Mouse (Mus musculus): Measurements from ENCODE around the gene Capn12. TPM values are rescaled to one million over a fixed set of nuclear protein-coding genes. Genes with fewer than 3 reads are reported as not detected.

The Capn12 gene
- polyA plus RNA-seq (2015; fragmentation: Nextera tagmentation; extraction: Ambion mirVana): 0.09 and 0.12 TPM in 2 replicates

DNA sequence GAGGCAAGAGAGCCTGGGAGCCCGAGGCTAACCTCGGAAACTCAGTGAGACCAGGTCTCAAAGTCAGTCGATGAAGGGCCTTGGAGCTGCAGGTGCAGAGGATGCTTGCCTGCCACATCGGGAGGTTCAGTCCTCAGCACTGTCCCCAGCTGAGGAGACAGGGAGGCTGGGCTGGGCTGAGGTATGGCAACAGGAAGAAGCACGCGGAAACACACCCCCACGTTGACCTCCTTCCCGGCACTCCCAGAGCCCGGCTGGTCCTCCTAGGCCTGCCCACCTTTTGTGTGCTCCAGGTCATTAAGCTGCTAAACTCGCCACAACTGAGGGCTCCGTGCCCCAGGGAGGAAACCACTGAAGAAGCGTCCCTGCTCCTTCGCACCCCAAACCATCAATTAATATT, at the start of gene Capn12:
TSS of gene Capn12 (plus strand) at position 224 of the 400 bp plus-strand sequence.
- H3K36me3 ChIP-seq (ENCODE audit: control insufficient read depth, insufficient read depth): no peaks in the 10 kb centered on the region
- H3K4me1 ChIP-seq (ENCODE audit: control insufficient read depth, low read depth, low read length): peaks cover 10% of the 10 kb centered on the region
- no peak within 1 kb of the TSS for H3K27ac ChIP-seq (ENCODE audit: low read length)
- WGBS (ENCODE audit: insufficient replicate concordance): 41% methylated on average over 13 of the region's 13 CpGs
- H3K4me2 ChIP-seq (ENCODE audit: low read depth, low read length): no peak within 1 kb of the TSS
- no peaks in the 10 kb centered on the region for H3K9me3 ChIP-seq (replicated peaks; ENCODE audit: control insufficient read depth, low read length)
- ATAC-seq (ENCODE audit: low read depth): no peak
- 0 out of 2 replicates have a peak, but pooled peaks cover 4% of the 10 kb centered on the region for H3K27me3 ChIP-seq (ENCODE audit: control insufficient read depth, insufficient read depth, low read depth, low read length)
- no peak within 1 kb of the TSS for H3K9ac ChIP-seq (ENCODE audit: low read depth, low read length)
- no peak within 1 kb of the TSS for H3K4me3 ChIP-seq (ENCODE audit: low read depth, low read length)

DNA sequence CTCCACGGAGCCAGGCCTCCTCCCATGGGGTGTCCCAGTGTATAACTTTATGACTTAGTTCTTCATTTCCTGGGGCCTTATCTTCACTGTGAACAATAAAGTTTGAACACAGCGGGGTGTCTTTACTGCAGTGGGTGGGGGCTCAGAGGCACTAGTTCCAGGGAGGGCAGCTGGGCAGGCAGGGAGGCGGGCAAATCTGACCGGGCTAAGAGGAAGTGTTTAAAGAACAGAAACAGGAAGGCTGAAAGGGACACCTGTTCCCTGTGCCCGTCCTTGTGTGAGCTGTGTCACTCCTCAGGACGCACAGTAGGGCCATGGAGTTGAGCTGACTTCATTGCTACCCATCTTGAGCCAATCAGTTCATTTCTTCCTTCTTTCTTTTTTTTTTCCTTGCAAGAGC, 49.1 kb upstream of the Capn12 start:
- H3K27me3 ChIP-seq (ENCODE audit: control insufficient read depth, insufficient read depth, low read depth, low read length): no peaks in the 10 kb centered on the region
- ATAC-seq (ENCODE audit: low read depth): no peak
- peaks cover 16% of the 10 kb centered on the region for H3K4me1 ChIP-seq (ENCODE audit: control insufficient read depth, low read depth, low read length)
- peaks cover 7% of the 10 kb centered on the region for H3K36me3 ChIP-seq (ENCODE audit: control insufficient read depth, insufficient read depth)
- 38% methylated on average over 6 of the region's 6 CpGs for WGBS (ENCODE audit: insufficient replicate concordance)
- no peak overlapping the region for H3K4me3 ChIP-seq (ENCODE audit: low read depth, low read length)
- 0 out of 2 replicates have a peak overlapping the region, but pooled peaks have one; percentile 17 for H3K27ac ChIP-seq (ENCODE audit: low read length)
- H3K4me2 ChIP-seq (ENCODE audit: low read depth, low read length): no peak overlapping the region
- H3K9ac ChIP-seq (ENCODE audit: low read depth, low read length): no peak overlapping the region
- no peaks in the 10 kb centered on the region for H3K9me3 ChIP-seq (replicated peaks; ENCODE audit: control insufficient read depth, low read length)

DNA sequence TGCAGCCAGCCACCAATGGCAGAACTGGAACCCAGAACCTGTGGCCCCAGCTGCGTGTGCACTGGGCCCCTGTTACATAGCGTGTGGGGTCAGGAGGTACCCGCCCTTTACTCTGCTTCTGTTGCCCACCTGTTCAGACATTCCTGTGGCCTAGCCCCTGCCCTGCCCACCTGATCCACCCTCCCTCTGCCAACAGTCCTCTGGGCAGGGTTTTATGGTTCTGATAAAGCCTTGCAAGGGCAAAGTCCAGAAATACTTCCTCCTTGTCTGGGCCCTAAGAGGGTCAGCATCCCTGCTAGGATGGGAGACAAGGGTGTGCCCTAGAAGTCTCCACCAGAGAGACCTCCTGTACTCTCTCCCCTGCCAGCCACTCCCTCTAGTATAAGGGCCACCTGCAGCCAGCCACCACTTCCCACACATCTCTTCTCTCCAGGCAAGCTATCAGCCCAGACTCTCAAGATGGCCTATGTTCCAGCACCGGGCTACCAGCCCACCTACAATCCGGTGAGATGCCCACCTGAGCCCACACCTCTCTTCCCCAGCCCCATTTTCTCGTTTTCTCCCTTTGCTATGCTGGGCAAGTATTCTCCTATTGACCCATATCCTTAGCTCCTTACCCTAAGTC, 47.4 kb upstream of the Capn12 start, which contains the start of gene Lgals4:
TSS of gene Lgals4 (plus strand) at position 132 of the 625 bp plus-strand sequence.
- WGBS (ENCODE audit: insufficient replicate concordance): 65% methylated on average over 6 of the region's 6 CpGs
- ATAC-seq (ENCODE audit: low read depth): no peak
- Histone ChIP-seq H3K4me2 (ENCODE audit: low read depth, low read length) (no peak within 1 kb of the TSS), H3K9me3 (replicated peaks; ENCODE audit: control insufficient read depth, low read length) (no peaks in the 10 kb centered on the region), H3K4me3 (ENCODE audit: low read depth, low read length) (no peak within 1 kb of the TSS), H3K27ac (ENCODE audit: low read length) (no peak within 1 kb of the TSS), H3K36me3 (ENCODE audit: control insufficient read depth, insufficient read depth) (peaks cover 7% of the 10 kb centered on the region), H3K27me3 (ENCODE audit: control insufficient read depth, insufficient read depth, low read depth, low read length) (no peaks in the 10 kb centered on the region), H3K4me1 (ENCODE audit: control insufficient read depth, low read depth, low read length) (peaks cover 19% of the 10 kb centered on the region), H3K9ac (ENCODE audit: low read depth, low read length) (no peak within 1 kb of the TSS)

DNA sequence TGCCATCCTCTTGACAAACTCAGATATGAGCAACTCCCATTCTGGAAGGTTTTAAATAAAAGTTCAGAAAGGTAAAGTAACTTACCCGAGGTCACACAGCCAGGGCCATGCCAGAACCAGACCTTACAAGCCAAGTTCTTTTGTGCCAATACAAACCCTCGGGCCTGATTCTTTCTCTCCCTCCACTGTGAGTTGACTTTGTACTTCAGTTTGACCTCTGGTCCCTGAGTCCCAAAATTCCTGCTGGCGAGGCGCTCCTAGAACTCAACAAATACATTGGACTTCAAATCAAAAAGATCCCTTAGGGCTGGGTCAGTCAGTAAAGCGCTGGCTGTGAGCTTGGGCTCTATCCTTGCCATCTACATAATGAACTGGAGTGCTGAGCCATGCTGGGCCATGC, 44.3 kb upstream of the Capn12 start:
- Histone ChIP-seq H3K4me3 (ENCODE audit: low read depth, low read length) (no peak overlapping the region), H3K27ac (ENCODE audit: low read length) (no peak overlapping the region), H3K4me1 (ENCODE audit: control insufficient read depth, low read depth, low read length) (peaks cover 7% of the 10 kb centered on the region), H3K4me2 (ENCODE audit: low read depth, low read length) (no peak overlapping the region), H3K36me3 (ENCODE audit: control insufficient read depth, insufficient read depth) (no peaks in the 10 kb centered on the region), H3K27me3 (ENCODE audit: control insufficient read depth, insufficient read depth, low read depth, low read length) (no peaks in the 10 kb centered on the region), H3K9me3 (replicated peaks; ENCODE audit: control insufficient read depth, low read length) (no peaks in the 10 kb centered on the region), H3K9ac (ENCODE audit: low read depth, low read length) (no peak overlapping the region)
- 61% methylated on average over 5 of the region's 5 CpGs for WGBS (ENCODE audit: insufficient replicate concordance)
- no peak for ATAC-seq (ENCODE audit: low read depth)

DNA sequence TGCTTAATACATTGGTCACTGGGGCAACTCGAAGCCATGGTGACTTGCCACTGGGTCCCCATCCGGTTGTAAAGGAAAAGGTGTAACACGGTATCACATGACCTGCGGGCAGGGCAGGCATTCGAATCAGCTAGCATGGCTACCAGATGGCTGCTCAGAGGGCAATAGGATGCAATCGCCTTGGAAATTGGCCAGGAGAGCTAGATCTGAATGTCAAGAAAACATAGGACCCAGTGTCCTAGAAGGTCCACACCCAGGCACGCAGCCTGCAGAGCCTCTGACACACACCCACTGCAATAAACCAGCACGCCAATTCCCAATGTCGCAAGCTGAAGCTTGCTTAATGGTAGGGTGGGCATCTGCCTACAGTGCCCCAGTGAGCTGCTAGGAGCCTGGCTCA, 42.9 kb upstream of the Capn12 start:
- Histone ChIP-seq H3K36me3 (ENCODE audit: control insufficient read depth, insufficient read depth) (no peaks in the 10 kb centered on the region), H3K4me3 (ENCODE audit: low read depth, low read length) (no peak overlapping the region), H3K9me3 (replicated peaks; ENCODE audit: control insufficient read depth, low read length) (no peaks in the 10 kb centered on the region), H3K27me3 (ENCODE audit: control insufficient read depth, insufficient read depth, low read depth, low read length) (no peaks in the 10 kb centered on the region), H3K9ac (ENCODE audit: low read depth, low read length) (no peak overlapping the region), H3K4me2 (ENCODE audit: low read depth, low read length) (no peak overlapping the region), H3K4me1 (ENCODE audit: control insufficient read depth, low read depth, low read length) (peaks cover 3% of the 10 kb centered on the region), H3K27ac (ENCODE audit: low read length) (no peak overlapping the region)
- ATAC-seq (ENCODE audit: low read depth): peak; percentile 63; the same call in 1 of the 2 replicates
- WGBS (ENCODE audit: insufficient replicate concordance): 60% methylated on average over 9 of the region's 9 CpGs

DNA sequence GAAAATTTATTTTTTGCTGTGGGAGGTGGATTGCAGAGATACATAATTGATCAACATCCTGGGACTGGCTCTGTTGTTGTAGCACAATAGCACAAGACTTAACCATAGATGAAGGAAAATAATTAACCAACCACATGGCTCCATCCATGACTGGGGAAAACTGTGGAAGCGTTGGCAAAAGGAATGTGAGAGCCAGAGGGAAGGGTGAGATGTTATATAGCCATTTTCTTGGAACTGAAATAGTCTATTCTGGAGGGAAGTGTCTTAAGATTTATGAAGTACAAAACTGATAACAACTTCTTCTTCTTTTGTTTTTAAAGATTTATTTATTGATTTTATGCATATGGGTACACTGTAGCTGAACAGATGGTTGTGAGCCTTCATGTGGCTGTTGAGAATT, 33.9 kb upstream of the Capn12 start:
- Histone ChIP-seq H3K27ac (ENCODE audit: low read length) (no peak overlapping the region), H3K36me3 (ENCODE audit: control insufficient read depth, insufficient read depth) (no peaks in the 10 kb centered on the region), H3K9ac (ENCODE audit: low read depth, low read length) (no peak overlapping the region), H3K27me3 (ENCODE audit: control insufficient read depth, insufficient read depth, low read depth, low read length) (no peaks in the 10 kb centered on the region), H3K4me1 (ENCODE audit: control insufficient read depth, low read depth, low read length) (no peaks in the 10 kb centered on the region), H3K4me3 (ENCODE audit: low read depth, low read length) (no peak overlapping the region), H3K9me3 (replicated peaks; ENCODE audit: control insufficient read depth, low read length) (no peaks in the 10 kb centered on the region), H3K4me2 (ENCODE audit: low read depth, low read length) (no peak overlapping the region)
- WGBS (ENCODE audit: insufficient replicate concordance): 58% methylated on average over 1 of the region's 1 CpGs
- no peak for ATAC-seq (ENCODE audit: low read depth)

DNA sequence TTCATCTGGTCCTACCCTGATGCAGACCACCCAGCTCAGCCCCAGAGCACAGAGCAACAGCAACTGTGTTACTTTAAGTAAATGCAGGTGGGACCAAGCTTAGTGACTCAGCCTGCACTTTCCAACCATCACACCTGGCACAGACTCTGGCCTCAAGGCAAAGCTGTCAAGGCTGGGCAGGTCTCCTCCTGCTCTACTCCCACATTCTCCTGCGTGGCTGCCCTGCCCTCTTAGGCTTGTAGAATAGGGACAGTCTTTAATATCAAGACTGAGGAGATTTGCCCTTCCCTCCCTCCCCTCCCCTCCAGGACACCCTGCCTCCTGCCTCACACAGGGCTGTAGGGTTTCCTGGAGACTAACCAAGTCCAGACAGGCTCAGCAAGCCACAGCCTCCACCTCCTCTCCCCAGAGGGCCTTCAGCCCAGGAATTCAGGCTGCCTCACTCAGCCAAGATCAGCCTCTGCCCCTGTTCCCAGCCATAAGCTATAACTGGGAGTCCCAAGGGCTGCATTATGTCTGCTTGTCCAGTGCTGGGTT, 31.5 kb upstream of the Capn12 start:
- Histone ChIP-seq H3K9ac (ENCODE audit: low read depth, low read length) (no peak overlapping the region), H3K27me3 (ENCODE audit: control insufficient read depth, insufficient read depth, low read depth, low read length) (no peaks in the 10 kb centered on the region), H3K27ac (ENCODE audit: low read length) (no peak overlapping the region), H3K4me1 (ENCODE audit: control insufficient read depth, low read depth, low read length) (no peaks in the 10 kb centered on the region), H3K4me2 (ENCODE audit: low read depth, low read length) (no peak overlapping the region), H3K4me3 (ENCODE audit: low read depth, low read length) (no peak overlapping the region), H3K36me3 (ENCODE audit: control insufficient read depth, insufficient read depth) (no peaks in the 10 kb centered on the region), H3K9me3 (replicated peaks; ENCODE audit: control insufficient read depth, low read length) (no peaks in the 10 kb centered on the region)
- WGBS (ENCODE audit: insufficient replicate concordance): 15% methylated on average over 1 of the region's 1 CpGs
- no peak for ATAC-seq (ENCODE audit: low read depth)

DNA sequence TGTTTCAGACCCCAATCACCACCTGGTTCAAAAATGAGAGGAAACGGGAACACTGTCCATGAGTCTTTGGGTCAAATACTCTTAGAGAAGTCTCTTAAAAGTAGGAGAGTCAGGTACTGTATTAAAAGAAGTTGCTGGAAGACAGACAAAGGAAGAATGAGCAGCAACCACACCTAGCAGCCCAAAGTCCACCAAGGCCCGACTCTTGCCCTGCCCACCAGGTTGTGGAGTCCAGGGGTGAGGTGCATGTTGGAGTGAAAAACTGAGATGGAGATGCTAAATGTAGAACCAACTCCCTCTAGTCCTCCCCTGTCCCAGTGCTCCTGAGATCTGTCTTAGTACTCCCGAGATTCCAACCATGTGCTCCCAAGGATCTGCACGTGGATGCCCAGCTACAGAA, 30.6 kb upstream of the Capn12 start:
- Histone ChIP-seq H3K4me2 (ENCODE audit: low read depth, low read length) (no peak overlapping the region), H3K36me3 (ENCODE audit: control insufficient read depth, insufficient read depth) (no peaks in the 10 kb centered on the region), H3K4me3 (ENCODE audit: low read depth, low read length) (no peak overlapping the region), H3K27ac (ENCODE audit: low read length) (no peak overlapping the region), H3K9me3 (replicated peaks; ENCODE audit: control insufficient read depth, low read length) (no peaks in the 10 kb centered on the region), H3K9ac (ENCODE audit: low read depth, low read length) (no peak overlapping the region), H3K27me3 (ENCODE audit: control insufficient read depth, insufficient read depth, low read depth, low read length) (no peaks in the 10 kb centered on the region), H3K4me1 (ENCODE audit: control insufficient read depth, low read depth, low read length) (no peaks in the 10 kb centered on the region)
- no peak for ATAC-seq (ENCODE audit: low read depth)
- WGBS (ENCODE audit: insufficient replicate concordance): 52% methylated on average over 4 of the region's 4 CpGs

DNA sequence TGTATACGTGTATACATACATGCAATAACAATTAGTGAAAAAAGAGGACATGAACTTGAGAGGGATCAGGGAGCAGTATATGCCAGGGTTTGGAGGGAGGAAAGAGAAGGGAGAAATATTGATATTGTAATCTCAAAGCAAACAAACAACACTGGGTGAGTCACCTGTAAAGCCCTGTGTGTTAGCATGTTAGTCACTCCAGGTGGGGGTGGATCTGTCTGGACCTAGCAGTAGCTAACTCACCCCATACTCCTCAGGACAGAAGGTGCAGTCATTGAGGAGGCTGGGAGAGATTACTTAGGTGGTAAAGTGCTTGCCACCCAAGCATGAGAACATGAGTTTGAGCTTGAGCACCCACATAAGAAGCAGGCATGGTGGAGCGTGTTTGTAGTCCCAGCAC, 21.3 kb upstream of the Capn12 start:
- Histone ChIP-seq H3K27me3 (ENCODE audit: control insufficient read depth, insufficient read depth, low read depth, low read length) (no peaks in the 10 kb centered on the region), H3K27ac (ENCODE audit: low read length) (no peak overlapping the region), H3K36me3 (ENCODE audit: control insufficient read depth, insufficient read depth) (no peaks in the 10 kb centered on the region), H3K4me3 (ENCODE audit: low read depth, low read length) (no peak overlapping the region), H3K4me1 (ENCODE audit: control insufficient read depth, low read depth, low read length) (no peaks in the 10 kb centered on the region), H3K4me2 (ENCODE audit: low read depth, low read length) (no peak overlapping the region), H3K9ac (ENCODE audit: low read depth, low read length) (no peak overlapping the region), H3K9me3 (replicated peaks; ENCODE audit: control insufficient read depth, low read length) (0 out of 2 replicates have a peak, but pooled peaks cover 2% of the 10 kb centered on the region)
- no peak for ATAC-seq (ENCODE audit: low read depth)
- WGBS (ENCODE audit: insufficient replicate concordance): 80% methylated on average over 2 of the region's 2 CpGs
